Mouse (Mus musculus) E14TG2a.4 (cell line): ENCODE measurements around the gene Adh6a.

Source experiments
- H3K27me3 ChIP-seq: 2 replicates; pipeline ENCODE4 v1.6.1; 2014; ENCODE audit warnings: low read length, control low read depth; ENCODE audit not compliant: insufficient read depth
- H3K36me3 ChIP-seq: 2 replicates; pipeline ENCODE4 v1.6.1; 2014; ENCODE audit warnings: low read length, control low read depth; ENCODE audit not compliant: insufficient read depth
- H3K4me1 ChIP-seq: replicated peaks from 2 replicates; pipeline ENCODE4 v1.6.1; 2014; ENCODE audit warnings: low read depth, low read length, control low read depth
- H3K4me3 ChIP-seq: replicated peaks from 2 replicates; pipeline ENCODE4 v1.5.1; 2014; ENCODE audit warnings: mild to moderate bottlenecking, low read length
- H3K9me3 ChIP-seq: 2 replicates; pipeline ENCODE4 v1.6.1; 2014; ENCODE audit warnings: low read length, control low read depth
- CTCF ChIP-seq: conservative IDR thresholded peaks from 2 replicates; pipeline ENCODE4 v1.5.1; 2014; ENCODE audit warnings: low read length
- NANOG ChIP-seq: IDR thresholded peaks from 2 replicates; pipeline ENCODE4 v1.6.1; 2014; ENCODE audit warnings: borderline replicate concordance, low read length, mixed read lengths
- POU5F1 ChIP-seq: IDR thresholded peaks from 2 replicates; pipeline ENCODE4 v1.6.1; 2014; ENCODE audit warnings: low read length, borderline replicate concordance

Gene Adh6a

DNA sequence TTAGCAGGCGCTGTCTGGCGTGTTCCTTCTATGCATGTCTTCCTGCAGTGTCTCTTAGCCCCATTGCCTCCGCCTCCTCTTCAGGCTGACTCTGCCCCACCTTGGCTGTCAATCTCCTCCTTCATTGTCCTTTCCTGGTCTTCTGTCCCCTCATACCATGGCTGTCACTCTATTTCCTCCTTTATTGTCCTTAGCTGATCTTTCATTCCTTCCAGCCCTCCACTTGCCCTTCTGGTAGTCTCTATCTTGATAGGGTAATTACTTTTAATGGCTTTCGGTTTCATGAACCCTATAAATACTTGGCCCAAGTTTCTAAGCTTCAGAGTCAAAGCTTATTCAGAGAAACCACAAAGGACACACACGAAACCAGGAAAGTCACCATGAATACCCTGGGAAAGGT, at the start of gene Adh6a:
TSS of gene Adh6a (plus strand) at position 322 of the 400 bp plus-strand sequence.
- TF ChIP-seq POU5F1 (no peak), CTCF (no peak), NANOG (no peak)
- no peak within 1 kb of the TSS for H3K4me3 ChIP-seq
- H3K4me1 ChIP-seq = no peaks in the 10 kb centered on the region
- H3K9me3 ChIP-seq = no peaks in the 10 kb centered on the region
- no peaks in the 10 kb centered on the region for H3K36me3 ChIP-seq
- H3K27me3 ChIP-seq = no peaks in the 10 kb centered on the region

DNA sequence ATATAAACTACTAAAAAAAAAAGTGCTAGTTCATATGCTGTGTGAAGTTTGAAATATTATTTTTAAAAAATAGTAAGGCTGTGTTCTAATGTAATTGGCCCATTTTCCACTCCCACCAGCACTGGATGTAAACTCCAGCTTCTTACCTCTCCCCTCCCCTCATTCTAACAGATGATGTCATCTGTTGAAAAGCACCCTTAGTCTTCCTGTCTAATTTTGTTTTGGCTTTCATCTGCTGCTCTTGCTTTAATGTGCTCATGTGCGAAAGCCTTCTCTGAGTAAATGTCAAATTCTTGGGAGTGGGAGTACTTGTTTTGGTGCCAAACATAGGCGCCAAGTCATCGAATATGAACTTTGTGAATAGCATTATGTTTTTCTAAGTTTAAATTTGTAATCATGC, 48.4 kb upstream of the Adh6a start:
- Histone ChIP-seq H3K4me1 (no peaks in the 10 kb centered on the region), H3K27me3 (no peaks in the 10 kb centered on the region), H3K36me3 (no peaks in the 10 kb centered on the region), H3K4me3 (no peak overlapping the region), H3K9me3 (no peaks in the 10 kb centered on the region)
- TF ChIP-seq CTCF (no peak), NANOG (no peak), POU5F1 (no peak)

DNA sequence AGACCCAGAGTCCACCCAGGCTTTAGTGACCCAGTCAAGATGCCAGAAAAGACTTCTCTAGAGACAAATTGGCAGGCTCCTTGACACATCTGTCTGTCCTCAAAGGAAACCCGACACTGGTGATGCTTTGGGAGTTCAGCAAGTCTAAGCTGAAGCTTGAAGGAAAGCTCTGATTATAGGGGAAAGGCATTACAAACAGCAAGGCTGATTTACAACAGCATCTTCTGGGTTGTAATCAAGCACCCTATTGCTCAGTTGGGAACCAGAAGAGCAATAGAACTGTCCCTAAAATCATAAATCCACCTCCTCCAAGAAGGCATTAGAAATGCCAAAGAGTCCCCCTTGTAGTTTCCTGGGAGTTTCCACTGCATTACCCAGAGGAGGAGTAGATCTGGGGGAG, 42.6 kb upstream of the Adh6a start:
- Histone ChIP-seq H3K4me3 (no peak overlapping the region), H3K4me1 (peaks cover 6% of the 10 kb centered on the region; the same call in 1 of the 2 replicates), H3K36me3 (no peaks in the 10 kb centered on the region), H3K27me3 (0 out of 2 replicates have a peak, but pooled peaks cover 3% of the 10 kb centered on the region), H3K9me3 (no peaks in the 10 kb centered on the region)
- TF ChIP-seq POU5F1 (no peak), NANOG (no peak), CTCF (no peak)

DNA sequence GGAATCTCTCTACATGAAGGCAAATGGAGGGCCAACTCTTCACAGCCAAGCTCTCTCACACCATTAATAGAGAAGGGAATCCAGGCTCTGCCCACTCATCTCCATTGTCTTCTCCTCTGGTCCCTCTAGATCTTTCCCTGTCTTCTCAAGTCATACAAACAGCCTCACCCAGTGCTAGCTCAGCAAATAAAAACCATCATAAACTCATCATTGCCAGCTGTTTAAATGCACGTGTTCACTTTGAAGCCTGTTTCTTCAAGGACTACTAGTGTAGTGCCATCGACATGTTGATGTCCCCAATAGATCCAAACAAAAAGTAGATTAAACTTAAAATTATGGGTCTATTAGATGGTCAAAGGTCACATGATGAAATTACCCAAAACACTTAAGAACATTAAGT, 41.8 kb upstream of the Adh6a start:
- TF ChIP-seq POU5F1 (no peak), CTCF (no peak)
- Histone ChIP-seq H3K9me3 (no peaks in the 10 kb centered on the region), H3K27me3 (0 out of 2 replicates have a peak, but pooled peaks cover 3% of the 10 kb centered on the region), H3K36me3 (no peaks in the 10 kb centered on the region), H3K4me1 (peaks cover 6% of the 10 kb centered on the region; the same call in 1 of the 2 replicates), H3K4me3 (no peak overlapping the region)

DNA sequence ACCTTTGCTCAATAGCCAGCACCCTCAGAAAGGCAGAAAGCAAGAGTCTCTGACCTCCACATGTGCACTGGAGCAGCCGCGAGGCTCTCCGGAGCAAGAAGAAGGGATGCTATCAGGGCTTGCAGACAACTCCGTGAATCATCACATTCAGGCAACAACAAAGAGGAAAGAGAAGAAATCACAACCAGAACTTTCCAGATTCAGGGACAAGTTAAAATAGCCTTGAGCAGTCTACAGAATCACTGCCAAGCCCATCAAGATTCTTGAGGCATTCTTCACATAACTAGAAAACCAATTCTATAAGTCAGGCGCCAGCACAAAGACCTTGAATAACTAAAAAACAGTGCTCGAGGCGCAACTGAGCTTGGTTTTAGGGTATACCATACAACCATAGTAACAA, 40.0 kb upstream of the Adh6a start:
- Histone ChIP-seq H3K27me3 (0 out of 2 replicates have a peak, but pooled peaks cover 3% of the 10 kb centered on the region), H3K36me3 (no peaks in the 10 kb centered on the region), H3K4me1 (peaks cover 6% of the 10 kb centered on the region; the same call in 1 of the 2 replicates), H3K9me3 (no peaks in the 10 kb centered on the region), H3K4me3 (no peak overlapping the region)
- TF ChIP-seq CTCF (no peak), NANOG (no peak; the same call in 1 of the 2 replicates)

DNA sequence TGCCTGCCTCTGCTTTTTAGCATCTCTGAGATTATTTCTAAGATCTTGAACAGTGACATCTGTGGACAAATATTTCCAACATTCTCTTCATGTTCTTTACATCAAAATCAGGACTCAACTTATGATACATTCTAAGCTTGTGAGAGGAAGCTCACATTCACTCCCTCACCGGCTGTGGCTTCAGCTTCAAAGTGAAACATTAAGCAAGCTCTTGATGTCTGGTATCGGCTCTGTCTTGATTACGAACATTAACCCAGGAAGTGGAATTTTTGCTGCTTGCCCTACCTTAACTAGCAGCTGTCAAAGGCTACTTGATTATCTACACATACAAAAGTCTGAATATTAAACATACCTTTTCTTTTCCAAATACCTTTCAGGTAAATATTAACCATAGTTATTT, 38.0 kb upstream of the Adh6a start:
- no peaks in the 10 kb centered on the region for H3K9me3 ChIP-seq
- H3K27me3 ChIP-seq = 0 out of 2 replicates have a peak, but pooled peaks cover 3% of the 10 kb centered on the region
- no peak overlapping the region for H3K4me3 ChIP-seq
- TF ChIP-seq NANOG (no peak), CTCF (no peak), POU5F1 (no peak)
- no peaks in the 10 kb centered on the region for H3K36me3 ChIP-seq
- H3K4me1 ChIP-seq = peaks cover 6% of the 10 kb centered on the region; the same call in 1 of the 2 replicates

DNA sequence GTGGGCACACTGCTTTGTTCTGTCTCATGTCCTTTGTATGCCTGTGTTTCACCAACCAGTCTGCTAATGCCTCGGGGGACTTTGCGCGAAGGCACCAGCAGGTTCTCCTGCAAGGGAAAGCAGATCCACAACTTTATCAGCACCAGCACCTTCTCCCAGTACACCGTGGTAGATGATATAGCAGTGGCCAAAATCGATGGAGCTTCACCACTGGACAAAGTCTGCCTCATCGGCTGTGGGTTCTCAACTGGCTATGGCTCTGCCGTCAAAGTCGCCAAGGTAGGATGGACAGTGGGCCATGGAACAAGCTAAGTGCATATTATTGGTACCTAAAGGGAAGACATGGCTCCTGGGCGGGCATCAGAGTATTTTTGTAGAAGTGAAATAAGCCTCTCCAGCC, 30.5 kb upstream of the Adh6a start:
- Histone ChIP-seq H3K4me3 (no peak overlapping the region), H3K4me1 (no peaks in the 10 kb centered on the region; the same call in 1 of the 2 replicates), H3K27me3 (no peaks in the 10 kb centered on the region), H3K36me3 (no peaks in the 10 kb centered on the region), H3K9me3 (no peaks in the 10 kb centered on the region)
- TF ChIP-seq POU5F1 (no peak), NANOG (no peak), CTCF (no peak)

DNA sequence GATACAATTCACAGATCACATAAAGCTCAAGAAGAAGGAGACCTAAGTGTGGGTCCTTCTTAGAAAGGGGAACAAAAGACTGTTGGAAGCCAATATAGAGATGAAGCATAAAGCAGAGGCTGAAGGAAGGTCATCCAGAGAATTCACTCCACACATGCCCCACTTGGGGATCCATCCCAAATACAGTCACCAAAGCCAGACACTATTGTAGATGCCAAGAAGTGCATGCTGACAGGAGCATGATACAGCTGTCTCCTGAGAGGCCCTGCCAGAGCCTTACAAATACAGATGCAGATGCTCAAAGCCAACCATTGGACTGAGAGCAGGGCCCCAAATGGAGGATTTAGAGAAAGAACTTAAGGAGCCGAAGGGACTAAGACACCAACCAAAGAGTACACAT, 29.3 kb upstream of the Adh6a start:
- Histone ChIP-seq H3K4me3 (no peak overlapping the region), H3K4me1 (no peaks in the 10 kb centered on the region; the same call in 1 of the 2 replicates), H3K9me3 (no peaks in the 10 kb centered on the region), H3K27me3 (no peaks in the 10 kb centered on the region), H3K36me3 (no peaks in the 10 kb centered on the region)
- TF ChIP-seq NANOG (no peak), POU5F1 (no peak), CTCF (no peak)

DNA sequence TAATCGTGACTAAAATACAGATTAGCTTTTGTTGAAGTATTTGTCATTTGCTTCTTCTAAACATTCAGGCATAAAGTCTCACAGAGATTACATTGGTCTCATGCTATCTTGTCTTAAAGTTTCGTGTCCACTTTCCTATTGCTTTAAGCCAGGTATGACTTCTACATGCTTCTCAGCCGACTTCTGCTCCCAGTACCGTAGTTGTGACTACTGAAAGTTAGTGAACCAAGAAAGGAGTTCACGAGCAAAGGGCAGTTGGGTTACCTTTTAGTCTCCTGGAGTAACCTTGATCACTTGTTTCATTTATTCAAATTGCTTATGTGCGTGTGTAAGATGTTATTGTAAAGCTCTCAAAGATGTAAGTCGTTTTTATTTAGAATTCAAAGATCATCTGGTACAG, 27.1 kb upstream of the Adh6a start:
- H3K27me3 ChIP-seq = no peaks in the 10 kb centered on the region
- H3K9me3 ChIP-seq = no peaks in the 10 kb centered on the region
- H3K36me3 ChIP-seq = no peaks in the 10 kb centered on the region
- no peak overlapping the region for H3K4me3 ChIP-seq
- no peaks in the 10 kb centered on the region; the same call in 1 of the 2 replicates for H3K4me1 ChIP-seq
- TF ChIP-seq NANOG = no peak
- no peak for TF ChIP-seq POU5F1
- no peak for TF ChIP-seq CTCF
